Mouse (Mus musculus) kidney, postnatal 4 days (tissue): Measurements from ENCODE around the gene Aatf.
"Not testable (repeated sequence)": the region's sequence is repeated elsewhere in the genome, so short reads cannot be mapped to it uniquely, and the experiment has no call there.

Experiments
- DNase-seq, 2 experiments: peaks; one replicate each; pipeline ENCODE4 v3.0.0; 2021; ENCODE audit warnings: mixed read lengths in 2 of 2

Gene Aatf

DNA sequence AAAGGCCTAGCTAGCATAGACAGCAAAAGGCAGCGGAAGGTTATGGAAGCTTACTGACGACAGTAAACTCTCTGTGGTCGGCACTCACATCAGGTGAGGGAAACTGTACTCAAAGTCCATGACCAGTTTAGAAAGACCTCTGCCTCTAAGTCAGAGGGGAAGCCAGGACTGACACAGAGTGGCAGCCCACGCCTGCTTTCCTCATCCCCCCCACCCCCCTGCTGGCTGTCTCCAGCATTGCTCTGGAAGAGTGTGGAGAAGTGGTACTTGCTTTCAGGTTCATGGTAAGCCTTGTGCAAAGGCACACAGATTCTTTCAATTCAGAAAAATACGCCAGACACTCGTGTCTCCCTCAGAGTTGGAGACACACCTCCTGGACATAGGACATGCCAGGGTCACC lies 78.4 kb downstream of the Aatf start:
- DNase-seq: no peak

DNA sequence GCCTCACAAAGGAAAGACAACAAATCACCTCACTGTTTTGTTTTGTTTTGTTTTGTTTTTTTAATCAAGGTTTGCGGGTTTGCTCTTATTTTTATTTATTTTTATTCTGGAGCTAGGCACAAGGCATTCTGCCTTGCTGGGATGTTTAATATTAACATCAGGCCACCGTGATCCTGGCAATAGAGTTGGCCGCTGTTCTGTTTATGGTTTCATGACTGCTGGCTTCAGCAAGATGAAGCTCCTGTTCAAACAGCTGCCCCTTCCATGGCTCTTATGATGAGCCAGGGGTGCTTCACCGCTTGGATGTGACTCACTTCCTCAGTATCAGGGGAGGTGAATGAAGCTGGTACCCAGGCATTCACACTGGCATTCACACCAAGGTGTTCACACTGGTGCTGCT lies 83.0 kb downstream of the Aatf start:
- no peak for DNase-seq

DNA sequence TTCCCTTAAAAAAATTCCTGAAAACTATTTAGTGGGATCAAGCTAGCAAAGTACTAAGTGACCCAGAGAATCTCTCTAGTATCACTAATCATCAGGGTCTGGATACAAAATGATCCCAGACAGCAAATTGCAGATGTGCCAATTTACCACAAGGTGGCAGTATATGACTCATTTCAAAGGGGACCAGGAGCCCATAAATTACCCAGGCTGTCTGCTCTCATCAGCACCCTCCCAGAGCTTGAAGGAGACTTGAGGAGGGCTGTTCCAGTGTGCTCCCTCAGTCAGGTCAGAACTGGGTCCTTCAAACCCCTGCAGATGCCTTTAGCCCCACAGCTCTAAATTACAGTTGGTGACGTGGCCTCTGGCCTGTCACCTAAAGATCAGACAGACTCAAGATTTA lies 83.7 kb downstream of the Aatf start:
- peak; percentile 42 to 56 for DNase-seq

DNA sequence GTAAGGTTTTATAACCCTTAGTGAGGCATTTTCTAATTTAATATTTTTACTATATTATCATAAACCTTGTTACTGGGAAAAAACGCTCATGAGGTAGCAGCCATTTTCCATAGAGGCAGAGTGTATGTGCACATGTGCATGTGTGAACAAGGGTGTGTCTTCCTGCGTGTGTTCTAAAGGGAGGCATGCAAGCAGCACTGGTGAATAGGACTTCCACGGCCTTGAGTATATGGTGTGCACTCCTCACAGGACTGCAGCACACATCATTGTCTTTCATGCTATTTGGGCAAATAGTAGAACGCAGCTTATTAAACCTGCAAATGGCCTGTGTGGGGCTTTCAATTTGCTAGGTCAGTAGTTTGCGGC lies 86.7 kb downstream of the Aatf start:
- no peak for DNase-seq

DNA sequence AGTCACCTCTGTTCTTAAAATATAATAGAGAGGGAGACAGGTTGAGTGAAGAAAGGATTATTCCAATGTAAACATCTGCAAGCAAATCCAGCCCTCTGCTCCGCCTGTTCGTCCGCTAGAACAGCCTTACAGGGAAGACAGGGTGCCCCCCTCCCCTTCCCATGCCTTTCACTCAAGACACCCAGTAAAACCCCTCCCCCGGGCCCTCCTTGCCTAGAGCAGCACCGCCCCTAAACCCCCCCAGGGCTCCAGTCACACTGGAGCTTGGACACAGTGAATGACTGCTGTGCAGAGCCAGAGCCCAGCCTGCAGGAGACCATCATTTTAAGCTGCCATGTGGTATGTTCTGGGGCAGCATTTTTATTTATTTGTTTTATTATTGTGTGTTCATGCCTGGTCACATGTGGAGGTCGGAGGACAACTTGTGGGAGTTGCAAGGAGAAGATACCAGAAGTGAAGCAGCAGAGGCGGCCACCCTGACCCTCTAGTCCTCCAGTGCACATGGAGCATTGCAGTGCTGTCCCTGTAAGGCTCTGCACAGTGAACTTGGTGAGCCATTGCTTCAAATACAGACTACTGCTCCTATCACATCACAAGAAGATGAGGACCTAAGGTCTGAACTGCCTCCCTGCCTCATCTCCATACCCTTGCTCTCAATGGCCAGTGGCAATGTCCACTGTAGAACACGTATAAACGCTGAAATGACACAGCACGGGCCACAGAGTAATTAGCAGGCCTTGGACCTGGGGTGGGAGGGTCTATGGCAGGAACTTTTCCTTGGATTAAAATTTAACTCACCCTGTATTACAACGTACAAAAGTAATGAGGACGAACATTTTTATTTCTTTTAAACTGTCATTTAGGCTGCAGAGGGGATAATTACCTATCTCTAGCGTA lies 87.3 kb downstream of the Aatf start:
- peak in 1 of 2 experiments; percentile 41 for DNase-seq

DNA sequence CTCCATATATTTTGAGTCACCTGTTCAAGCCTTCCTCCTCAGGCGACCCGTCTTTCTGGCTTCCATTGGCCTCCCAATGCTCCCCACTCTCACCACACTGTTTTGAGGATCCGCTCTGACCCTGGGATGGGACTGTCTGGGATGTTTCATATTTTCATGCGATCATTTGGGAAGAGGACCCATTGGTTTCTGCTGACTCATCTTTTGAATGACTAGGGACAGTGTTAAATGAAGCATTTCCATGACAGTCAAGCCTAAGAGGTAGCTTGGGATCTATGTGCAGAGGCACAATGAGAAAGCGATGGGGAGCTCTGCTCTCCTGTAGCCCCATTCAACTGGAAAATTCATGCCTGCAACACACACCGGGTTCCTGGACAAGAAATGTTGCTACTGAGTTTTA lies 92.5 kb downstream of the Aatf start:
- no peak for DNase-seq

DNA sequence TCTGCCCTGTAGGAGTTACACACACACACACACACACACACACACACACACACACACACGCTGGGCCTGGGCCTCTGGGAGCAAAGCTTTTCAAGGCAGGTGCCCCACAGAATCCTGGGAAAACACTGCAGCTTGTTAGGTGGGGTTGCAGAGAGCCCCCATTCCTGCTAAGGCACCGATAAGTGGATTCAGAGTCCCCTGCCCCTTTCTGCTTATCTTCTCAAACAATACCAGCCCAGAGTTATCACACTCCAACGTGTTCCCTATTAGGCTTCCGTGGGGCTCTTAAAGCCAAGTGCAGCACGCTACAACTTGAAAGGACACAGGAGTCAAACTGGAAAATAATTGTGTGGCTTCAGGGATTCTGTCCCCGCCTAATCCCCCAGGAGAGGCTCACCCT lies 100.2 kb downstream of the Aatf start:
- no peak for DNase-seq

DNA sequence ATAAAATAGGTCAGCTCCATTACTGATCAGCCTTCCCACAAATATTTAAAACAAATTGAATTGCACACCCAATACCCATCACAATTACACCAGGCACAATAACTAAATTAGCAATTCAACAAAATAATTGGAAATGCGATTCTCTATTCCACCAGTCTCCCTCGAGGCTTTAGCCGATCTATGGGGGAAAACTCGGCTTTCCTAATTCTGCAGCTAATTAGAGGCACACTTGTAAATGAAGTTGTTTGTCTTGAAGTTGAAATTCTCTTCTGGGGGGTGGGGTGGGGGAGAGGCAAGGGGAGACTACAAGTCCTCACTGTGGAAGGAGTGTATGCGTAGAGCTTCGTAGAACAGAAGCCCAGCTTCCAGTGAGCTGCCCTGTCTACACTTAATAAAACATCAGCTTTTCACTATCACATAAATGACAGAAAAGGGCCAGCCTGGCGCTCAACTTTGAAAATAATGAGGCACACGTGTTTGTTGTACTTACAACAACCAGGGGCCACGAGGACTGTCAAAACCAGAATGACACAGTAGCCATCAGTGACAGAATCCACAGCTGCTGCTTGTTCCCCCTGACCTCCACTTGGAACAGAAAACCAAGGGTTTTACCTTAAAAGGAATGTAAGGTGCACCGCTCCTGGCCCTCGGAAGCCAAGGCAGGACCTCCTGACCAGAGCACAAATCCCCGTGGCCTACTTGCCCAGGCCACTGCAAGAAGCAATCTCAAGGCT lies 101.0 kb downstream of the Aatf start:
- no peak for DNase-seq

DNA sequence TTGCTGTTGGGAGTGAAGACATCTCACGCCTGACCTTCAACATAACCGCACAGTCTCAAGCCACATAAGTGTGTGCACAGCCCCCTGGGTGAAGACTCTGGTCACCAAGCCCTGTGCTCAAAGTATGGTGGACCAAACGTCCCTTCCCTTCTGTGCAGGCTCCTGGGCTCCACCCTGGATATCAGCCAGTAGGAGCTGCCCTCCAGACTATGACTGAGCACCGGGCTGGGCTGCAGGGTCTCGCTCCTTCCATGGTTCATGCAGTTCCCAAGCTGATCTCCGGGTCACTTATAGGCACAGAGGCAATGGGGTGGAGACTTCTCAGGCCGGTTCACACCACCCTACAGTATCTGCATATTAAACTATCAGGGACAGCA lies 101.7 kb downstream of the Aatf start:
- no peak for DNase-seq

DNA sequence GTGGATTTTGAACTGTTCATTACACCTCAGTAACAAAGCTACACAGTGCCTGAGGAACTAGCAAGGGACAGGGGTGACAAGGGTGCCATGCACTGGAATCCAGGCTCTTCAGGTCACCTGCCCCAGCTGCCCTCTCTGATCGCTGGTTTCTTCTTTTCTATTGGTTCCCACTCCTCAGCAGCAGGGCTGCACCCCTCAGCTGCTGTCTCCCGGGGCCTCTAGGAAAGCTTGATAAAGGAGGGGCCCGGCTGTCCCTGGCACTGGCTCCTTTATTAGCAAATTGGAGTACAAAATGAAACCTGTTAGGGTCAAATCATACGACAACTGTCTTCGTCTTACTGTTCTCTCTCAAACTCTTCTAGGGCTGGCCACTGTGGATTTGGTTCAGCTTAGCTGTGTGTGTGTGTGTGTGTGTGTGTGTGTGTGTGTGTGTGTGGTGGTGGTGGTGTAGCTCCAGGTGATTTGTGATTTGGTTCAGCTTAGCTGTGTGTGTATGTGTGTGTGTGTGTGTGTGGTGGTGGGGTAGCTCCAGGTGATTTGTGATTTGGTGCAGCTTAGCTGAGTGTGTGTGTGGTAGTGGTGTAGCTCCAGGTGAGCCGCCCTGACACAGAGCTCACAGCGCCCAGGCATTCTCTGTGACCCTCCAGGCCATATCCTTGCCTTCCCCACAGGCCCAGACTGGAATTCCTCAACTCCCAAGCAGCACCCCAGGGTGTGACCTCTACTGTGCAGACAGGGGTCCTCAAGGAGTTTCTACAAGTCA lies 102.3 kb downstream of the Aatf start:
- no peak for DNase-seq

DNA sequence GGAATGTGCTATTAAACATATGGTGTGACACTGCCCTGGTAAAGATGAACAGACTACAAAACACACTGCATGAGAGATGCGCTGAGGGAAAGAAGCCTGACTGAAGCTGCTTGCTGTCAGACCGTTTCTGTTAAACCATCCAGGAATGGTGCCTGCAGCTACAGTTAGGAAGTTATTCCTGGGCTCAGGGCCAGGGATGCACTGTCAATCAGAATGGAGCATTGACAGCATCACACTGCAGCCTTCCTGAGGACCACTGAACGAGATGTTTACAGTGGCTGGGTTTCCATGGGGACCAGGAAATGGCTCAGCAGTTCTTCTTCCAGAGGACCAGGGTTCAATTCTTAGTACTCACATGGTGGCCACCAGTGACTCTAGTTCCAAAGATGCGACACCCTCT lies 102.9 kb downstream of the Aatf start:
- DNase-seq: no peak

DNA sequence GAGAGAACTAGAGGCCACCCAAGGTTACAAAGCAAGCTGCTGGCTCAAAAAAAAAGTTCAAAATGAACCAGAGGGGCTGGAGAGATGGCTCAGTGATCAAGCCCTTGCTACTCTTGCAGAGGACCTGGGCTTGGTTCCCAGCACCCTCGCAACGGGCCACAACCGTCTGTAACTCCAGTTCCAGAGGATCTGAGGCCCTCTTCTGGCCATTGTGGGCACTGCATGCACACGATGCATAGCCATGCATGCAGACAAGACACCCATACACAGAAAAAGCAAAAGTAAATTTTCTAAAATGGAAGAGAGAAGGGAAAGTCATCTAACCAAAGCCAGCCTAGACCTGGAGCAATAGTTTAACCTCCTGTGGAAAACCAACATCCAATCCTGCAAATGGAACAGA lies 106.6 kb downstream of the Aatf start:
- no peak for DNase-seq

DNA sequence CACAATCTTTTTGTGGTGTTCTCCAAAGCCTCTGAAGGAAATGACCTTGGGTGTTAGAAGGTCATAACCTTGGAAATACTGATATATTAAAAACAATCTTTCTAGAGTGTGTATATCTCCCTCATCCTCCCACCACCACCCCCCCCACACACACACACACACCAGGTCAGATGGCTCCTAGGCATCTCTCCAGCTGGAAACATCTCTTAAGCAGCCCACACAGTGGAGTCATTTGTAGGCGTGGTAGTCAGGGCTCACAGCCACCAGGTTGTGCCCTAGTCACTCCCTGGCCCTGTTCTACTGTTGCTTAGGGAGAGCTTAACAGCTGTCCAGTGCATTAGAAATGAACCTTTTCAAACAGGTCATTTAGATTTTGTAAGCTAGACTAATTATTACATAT lies 118.3 kb downstream of the Aatf start:
- DNase-seq: peak; percentile 26 to 42

DNA sequence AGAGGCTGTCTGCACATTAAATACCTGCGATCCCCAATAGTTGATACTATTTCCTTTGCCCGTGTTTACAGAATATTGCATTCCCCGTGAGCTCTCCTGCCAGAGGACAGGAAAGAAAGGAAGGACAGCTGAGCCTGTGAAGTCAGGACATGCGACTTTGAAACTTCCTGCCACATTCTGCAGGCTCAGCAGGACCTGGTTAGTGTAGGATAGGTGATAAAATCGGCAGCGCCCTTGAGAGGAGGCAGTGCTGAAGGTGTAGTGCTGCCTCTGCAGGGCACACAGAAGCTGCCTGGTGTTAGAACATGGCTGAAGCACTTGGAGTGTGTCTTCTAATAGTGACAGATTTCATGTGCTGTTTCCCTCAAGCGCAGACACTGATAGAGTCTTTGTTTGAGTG lies 119.8 kb downstream of the Aatf start:
- DNase-seq: no peak

DNA sequence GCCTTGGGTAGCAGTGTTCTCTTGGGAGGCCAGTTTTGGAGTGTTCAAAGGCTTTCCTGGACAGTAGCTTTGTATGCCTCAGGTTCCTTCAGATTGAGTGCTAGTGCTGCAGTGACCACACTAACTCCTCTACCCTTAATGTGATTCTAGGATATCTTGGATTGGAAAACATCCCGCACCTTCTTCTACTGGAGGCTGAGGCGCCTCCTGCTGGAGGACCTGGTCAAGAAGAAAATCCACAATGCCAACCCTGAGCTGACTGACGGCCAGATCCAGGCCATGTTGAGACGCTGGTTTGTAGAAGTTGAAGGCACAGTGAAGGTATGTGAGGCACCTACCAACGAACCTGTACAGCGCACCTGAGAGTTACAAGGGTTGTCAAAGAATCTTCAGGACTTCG lies 121.3 kb downstream of the Aatf start:
- not testable (repeated sequence) for DNase-seq

DNA sequence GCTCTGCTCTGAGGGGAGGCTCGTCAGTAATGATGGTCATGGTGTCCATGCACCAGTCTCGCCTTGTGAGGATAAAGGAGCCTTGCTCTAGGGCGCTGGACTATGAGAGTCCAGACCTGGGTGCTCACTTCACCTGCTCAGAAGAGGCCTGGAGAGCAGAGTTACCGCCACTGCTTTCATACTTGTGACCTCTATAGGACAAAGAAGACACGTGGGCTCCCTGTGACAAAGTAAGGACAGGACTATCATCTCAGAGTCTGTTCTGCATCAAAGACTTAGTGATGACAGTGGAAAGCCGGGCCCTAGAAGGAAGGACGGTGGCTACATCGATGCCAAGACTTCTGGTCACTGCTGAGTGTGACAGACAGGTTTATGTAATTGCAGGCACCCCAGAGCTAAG lies 122.2 kb downstream of the Aatf start:
- DNase-seq: no peak

DNA sequence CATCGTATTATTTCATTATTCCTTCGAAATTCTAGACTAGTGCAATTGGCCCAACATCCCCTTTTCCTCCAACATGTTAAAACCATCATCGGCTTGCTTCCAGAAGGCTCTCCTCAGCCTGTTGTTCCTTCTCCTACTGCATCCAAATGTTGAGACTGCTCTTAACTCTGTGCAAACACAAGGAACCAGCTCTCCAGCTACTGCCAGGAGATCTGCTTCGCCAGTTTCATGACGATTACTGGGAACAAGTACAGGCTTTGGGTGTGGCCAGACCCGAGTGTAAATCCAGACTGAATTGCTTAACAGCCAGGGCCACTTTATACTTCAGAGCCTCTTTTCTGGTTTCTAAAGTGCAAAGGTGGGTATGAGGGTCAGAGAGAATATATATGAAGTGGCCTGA lies 124.0 kb downstream of the Aatf start:
- DNase-seq: no peak

DNA sequence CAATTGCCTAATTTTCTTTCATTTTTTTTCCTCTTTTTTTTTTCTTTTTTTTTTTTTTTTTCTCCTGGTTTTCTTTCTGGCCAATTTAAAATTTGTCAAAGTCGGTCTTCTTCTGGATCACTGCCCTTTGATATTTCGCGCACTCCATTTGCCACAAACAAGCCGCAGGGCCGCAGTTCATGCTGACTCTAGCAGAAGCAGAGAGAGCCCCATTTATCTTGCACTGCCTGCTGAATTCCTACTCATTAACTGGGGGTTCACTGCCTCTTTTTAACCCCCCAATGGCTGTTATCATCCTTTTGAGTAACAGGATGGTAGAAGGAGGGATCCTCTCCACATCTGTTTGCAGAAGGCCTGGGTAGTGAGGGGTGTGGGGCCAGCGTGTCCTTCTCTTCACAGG lies 129.4 kb downstream of the Aatf start:
- DNase-seq: no peak

DNA sequence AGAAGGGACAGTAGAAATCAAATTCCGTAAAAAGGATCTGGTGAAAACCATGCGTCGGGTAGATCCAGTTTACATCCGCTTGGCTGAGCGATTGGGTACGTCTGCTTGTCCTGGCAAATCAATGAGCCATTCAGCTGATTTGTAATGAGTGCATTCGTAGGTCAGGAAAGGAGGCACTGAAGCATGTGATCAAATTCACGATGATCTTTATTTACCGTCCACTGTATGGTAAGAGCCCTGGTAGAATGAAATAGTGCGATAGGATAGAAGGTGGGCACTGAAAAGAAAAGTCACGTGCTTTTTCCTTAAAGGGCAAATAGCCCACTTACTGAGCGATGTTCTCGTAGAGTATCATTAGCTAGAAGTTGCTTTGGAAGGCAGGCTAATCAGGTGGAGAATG lies 130.9 kb downstream of the Aatf start:
- no peak for DNase-seq

DNA sequence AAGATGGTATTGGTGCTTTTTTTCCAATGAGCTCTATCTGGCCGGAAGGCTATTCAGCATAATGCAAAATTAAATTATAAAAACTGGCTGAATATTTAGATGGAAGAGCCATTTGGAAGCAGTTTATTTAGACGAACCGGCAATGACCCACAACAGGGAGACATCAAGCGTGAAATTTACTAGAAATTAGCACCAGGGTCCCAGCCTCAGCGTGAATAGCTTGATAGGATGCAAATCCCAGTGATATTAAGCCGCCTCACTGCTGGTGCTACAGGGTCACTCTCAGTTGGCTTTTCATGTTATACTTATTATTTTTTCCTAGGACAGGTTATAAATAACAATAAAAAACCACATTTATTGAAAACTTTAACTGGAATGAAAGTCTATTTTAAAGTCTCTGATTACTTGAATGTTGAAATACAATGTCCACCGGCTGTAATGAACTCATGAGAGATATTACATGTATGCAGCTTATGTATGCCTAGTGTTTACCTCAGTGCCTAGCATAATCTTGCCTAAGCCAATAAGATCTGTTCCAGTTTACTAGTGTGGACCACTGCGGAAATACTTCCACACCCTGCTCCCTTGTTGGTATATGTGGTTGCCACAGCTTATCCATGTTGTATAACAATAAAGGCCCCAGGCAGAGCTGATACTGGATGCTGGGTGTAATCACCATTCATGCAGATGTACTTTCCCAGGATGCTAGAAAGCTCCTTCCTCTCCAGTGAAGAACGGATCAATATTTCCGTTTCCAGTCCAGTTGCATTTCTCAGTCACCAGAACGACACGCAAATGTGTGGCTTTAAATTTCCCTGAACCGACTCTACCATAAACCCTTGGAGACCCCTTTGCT lies 136.6 kb downstream of the Aatf start:
- no peak for DNase-seq

DNA sequence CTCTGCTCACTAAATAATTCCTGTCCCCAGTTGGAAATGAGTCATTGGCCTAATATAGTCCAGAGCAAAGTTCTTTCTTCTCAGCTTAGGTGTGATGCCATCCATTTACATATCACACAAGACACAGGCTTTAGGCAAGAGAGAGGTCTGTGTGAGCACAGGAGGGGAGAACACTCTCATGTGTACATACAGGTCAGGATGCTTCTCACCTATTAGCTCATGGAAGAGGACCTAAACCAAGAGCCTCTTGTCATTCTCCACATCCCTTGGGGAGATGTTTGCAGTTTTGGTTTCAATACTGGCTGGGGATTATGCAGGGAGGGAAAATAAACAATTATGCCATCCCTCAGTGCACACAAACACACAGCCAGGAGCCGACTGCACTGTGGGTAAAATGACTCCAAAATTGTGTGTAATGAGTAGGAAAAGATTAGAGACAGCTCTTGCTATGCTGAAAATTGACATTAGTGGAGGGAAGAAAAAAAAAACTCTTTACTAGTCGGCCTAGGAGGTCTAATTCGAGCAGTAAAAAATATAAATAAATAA lies 137.3 kb downstream of the Aatf start:
- DNase-seq: no peak

DNA sequence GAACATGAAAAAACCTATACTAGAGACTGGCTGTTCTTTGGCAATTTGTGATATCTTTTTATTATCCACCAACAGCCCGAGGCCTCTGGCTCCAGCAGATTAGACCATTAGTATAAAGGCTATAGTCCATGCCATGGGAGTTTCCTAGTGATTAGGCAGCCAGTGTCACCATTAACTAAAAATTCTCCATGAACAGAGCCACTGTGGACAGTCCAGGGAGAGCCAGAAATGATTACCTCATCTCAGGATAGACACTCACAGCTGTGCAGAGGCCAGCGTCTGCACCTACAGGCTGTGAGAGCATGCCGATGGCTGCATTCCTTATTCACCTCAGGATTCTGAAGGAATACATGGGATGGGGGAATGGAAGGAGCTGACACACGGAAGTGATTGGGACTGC lies 140.2 kb downstream of the Aatf start:
- no peak for DNase-seq
